Mouse (Mus musculus): Measurements from ENCODE around the gene Csad. TPM values are rescaled to one million over a fixed set of nuclear protein-coding genes. Genes with fewer than 3 reads are reported as not detected.
"Not testable (repeated sequence)": the region's sequence is repeated elsewhere in the genome, so short reads cannot be mapped to it uniquely, and the experiment has no call there.

Gene Csad
- total RNA-seq, 2 experiments from 2014 or later, result 39.5 to 40.4 TPM

- H3K4me3 ChIP-seq, result no peak overlapping the region
- no peak for DNase-seq (ENCODE audit: low spot score in 2 of 2)
- no peak overlapping the region for H3K27ac ChIP-seq
- no peak for TF ChIP-seq CTCF (conservative IDR thresholded peaks at IDR 0.05)
Observed at GRCm38 (mm10) chr15:102230408-102231321, 26.1 kb upstream of the Csad start.

- not testable (repeated sequence) for DNase-seq (ENCODE audit: low spot score in 2 of 2); H3K27ac ChIP-seq; H3K4me3 ChIP-seq
Observed at GRCm38 (mm10) chr15:102225619-102226018, 21.1 kb upstream of the Csad start.

DNA sequence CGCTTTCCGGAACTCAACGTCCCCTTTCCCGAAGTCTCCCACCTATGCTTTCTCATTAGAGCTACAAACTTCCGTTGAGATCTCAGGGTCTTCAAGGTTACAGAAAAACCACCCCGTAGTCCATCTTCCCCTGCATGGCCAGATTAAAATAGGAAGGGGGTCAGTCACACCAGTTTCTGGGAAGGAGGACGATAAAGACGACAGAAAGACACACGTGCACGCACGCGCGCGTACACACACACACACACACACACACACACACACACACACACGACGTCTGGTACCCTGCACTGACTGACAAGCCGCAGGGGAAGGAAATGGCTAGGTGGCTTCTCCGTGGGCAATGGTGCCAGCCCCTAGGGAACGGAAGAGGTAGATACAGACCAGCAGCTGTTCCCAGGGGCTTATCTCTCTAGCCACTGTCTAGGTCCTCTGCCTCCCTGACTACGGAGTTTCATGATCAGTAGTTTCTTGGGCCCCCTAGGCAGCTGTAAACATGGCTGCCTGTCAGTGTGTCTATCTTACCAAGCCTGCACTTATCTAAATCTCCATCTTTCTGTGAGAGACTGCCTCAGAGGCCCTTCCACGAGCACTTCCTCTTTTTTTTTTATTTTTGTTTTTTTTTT, 20.6 kb upstream of the Csad start:
- Histone ChIP-seq H3K27ac (no peak overlapping the region), H3K4me3 (peak overlapping the region; percentile 54)
- DNase-seq (ENCODE audit: low spot score in 2 of 2), result no peak
- no peak for TF ChIP-seq CTCF (conservative IDR thresholded peaks at IDR 0.05)

DNA sequence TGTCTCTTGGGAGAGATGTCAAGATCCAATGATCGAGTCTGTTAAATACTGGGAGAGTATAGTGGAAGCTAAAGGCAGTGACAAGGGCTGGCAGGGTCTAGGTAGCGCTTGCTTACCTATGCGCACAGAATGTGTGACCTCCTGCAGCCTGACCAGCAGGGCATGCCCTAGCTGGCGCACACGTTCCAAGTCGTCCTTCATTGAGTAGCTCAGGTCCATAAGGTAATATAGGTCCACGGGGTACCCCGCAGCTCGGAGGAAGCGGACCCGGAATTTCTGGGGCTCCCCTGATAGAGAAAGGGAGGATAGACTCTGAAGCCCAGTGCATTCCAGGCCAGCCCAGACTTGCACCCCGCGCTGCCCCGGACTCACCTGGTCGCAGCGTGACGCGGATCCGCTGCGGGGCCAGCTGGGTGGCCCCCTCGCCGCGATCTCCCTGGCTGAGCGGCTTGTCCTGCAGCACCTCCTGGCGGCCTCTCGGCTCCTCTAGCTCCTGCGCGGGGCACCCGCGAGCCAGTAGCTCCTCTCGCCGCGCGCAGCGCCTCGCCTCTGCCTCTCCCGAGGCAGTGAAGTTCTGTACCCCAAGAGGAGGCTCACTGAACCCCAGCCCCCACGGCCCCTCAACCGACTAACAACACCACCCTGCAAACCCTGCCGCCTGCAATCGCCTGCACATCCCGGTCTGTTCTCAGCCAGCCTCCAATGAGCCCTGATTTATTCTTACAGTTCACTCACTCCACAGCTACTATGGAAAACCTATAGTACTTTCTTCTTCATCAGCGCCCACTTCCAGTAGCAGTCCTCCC, 19.9 kb upstream of the Csad start:
- DNase-seq (ENCODE audit: low spot score in 2 of 2), result peak; percentile 70 to 81
- Histone ChIP-seq H3K27ac (no peak overlapping the region), H3K4me3 (peak overlapping the region; percentile 54)
- peak; percentile 98 for TF ChIP-seq CTCF (conservative IDR thresholded peaks at IDR 0.05)

- 0 out of 2 replicates have a peak, but pooled peaks have one; percentile 17 for TF ChIP-seq CTCF (conservative IDR thresholded peaks at IDR 0.05)
- H3K4me3 ChIP-seq, result no peak overlapping the region
- DNase-seq (ENCODE audit: low spot score in 2 of 2), result no peak
- no peak overlapping the region for H3K27ac ChIP-seq
Observed at GRCm38 (mm10) chr15:102222386-102222785, 17.9 kb upstream of the Csad start.

- TF ChIP-seq CTCF (conservative IDR thresholded peaks at IDR 0.05), result no peak
- no peak overlapping the region for H3K4me3 ChIP-seq
- no peak for DNase-seq (ENCODE audit: low spot score in 2 of 2)
- H3K27ac ChIP-seq, result no peak overlapping the region
Observed at GRCm38 (mm10) chr15:102217325-102217724, 12.8 kb upstream of the Csad start.

- no peak for TF ChIP-seq CTCF (conservative IDR thresholded peaks at IDR 0.05)
- Histone ChIP-seq H3K4me3 (no peak overlapping the region), H3K27ac (no peak overlapping the region)
- DNase-seq (ENCODE audit: low spot score in 2 of 2), result no peak
Observed at GRCm38 (mm10) chr15:102216459-102217228, 12.1 kb upstream of the Csad start.

GRCm38 (mm10) chr15:102215624-102216023, 11.1 kb upstream of the Csad start:
- no peak for TF ChIP-seq CTCF (conservative IDR thresholded peaks at IDR 0.05)
- Histone ChIP-seq H3K27ac (no peak overlapping the region), H3K4me3 (no peak overlapping the region)
- DNase-seq (ENCODE audit: low spot score in 2 of 2), result no peak

GRCm38 (mm10) chr15:102214132-102214531, 9.6 kb upstream of the Csad start:
- DNase-seq (ENCODE audit: low spot score in 2 of 2), result no peak
- Histone ChIP-seq H3K4me3 (no peak overlapping the region), H3K27ac (no peak overlapping the region)
- no peak for TF ChIP-seq CTCF (conservative IDR thresholded peaks at IDR 0.05)

GRCm38 (mm10) chr15:102211895-102212294, 7.4 kb upstream of the Csad start:
- no peak for DNase-seq (ENCODE audit: low spot score in 2 of 2)
- Histone ChIP-seq H3K27ac (no peak overlapping the region), H3K4me3 (no peak overlapping the region)
- TF ChIP-seq CTCF (conservative IDR thresholded peaks at IDR 0.05), result no peak

DNA sequence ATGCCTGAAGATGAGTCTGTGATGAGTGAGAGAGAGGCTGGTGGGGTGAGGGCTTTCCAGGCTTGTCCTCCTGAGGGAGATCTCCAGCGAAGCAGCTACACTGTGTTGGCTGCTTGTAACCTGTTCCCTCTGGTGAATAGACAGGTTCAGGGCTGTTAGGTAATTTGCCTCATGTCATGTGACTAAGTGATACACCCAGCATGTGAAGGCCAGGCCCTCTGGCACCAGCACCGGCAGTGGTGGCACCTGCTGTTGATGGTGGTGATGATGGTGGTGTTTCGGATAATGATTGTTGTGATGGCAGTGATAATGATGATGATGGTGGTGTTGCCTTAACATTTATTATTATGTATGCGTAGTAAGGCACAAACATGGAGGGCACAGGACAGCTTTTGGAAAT, 6.3 kb upstream of the Csad start:
- DNase-seq (ENCODE audit: low spot score in 2 of 2), result no peak
- H3K4me3 ChIP-seq, result no peak overlapping the region
- no peak for TF ChIP-seq CTCF (conservative IDR thresholded peaks at IDR 0.05)
- H3K27ac ChIP-seq, result no peak overlapping the region

DNA sequence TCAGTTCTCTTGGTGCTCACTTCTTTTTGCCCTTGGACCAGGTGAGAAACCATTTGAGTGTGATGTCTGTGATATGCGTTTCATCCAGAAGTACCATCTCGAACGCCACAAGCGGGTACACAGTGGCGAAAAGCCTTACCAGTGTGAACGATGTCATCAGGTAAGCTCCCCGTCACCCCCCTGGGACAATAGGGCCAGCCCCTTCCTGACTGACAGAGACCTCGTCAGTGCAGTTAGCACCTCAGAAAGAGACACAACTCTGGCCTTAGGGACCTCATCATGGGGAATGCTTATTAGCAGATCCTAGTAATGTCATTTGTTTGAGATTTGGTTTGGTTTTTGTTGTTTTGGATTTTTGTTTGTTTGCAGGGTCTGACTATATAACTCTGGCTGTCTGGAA, 4.6 kb upstream of the Csad start:
- no peak for DNase-seq (ENCODE audit: low spot score in 2 of 2)
- no peak overlapping the region for H3K4me3 ChIP-seq
- TF ChIP-seq CTCF (conservative IDR thresholded peaks at IDR 0.05), result no peak
- no peak overlapping the region for H3K27ac ChIP-seq
